Mouse (Mus musculus) ES-E14 (cell line): ENCODE data around the gene Timm10b. TPM values are rescaled to one million over a fixed set of nuclear protein-coding genes. Genes with fewer than 3 reads are reported as not detected.

Experiments used
- DNase-seq: peaks from one replicate; pipeline ENCODE4 v3.0.0-alpha.2; 2013; ENCODE audit warnings: low read depth, low spot score
- H3K27ac ChIP-seq: 2 replicates; pipeline ENCODE4 v1.5.1; 2012; ENCODE audit warnings: low read depth, mild to moderate bottlenecking, low read length, moderate library complexity, mixed read lengths; ENCODE audit not compliant: poor library complexity, insufficient read depth, severe bottlenecking
- H3K36me3 ChIP-seq: 2 replicates; pipeline ENCODE4 v1.6.1; 2012; ENCODE audit warnings: mild to moderate bottlenecking, low read length, moderate library complexity, mixed read lengths; ENCODE audit not compliant: control insufficient read depth, poor library complexity, insufficient read depth, severe bottlenecking
- H3K4me1 ChIP-seq, 2 experiments: fragments of 150-350 bp in 1 of 2; sonication (generic) in 1 of 2; 2 replicates each; pipeline ENCODE4 v1.6.1; 2012; ENCODE audit warnings: low read length in 2 of 2, mild to moderate bottlenecking in 1 of 2, mixed read lengths in 1 of 2; ENCODE audit not compliant: control insufficient read depth in 2 of 2, insufficient read depth in 2 of 2, poor library complexity in 1 of 2
- H3K4me3 ChIP-seq, 2 experiments: fragments of 150-350 bp in 1 of 2; sonication (generic) in 1 of 2; 2 replicates each; pipeline ENCODE4 v1.5.1; 2012; ENCODE audit warnings: low read length in 2 of 2, low read depth in 1 of 2, mild to moderate bottlenecking in 1 of 2, mixed read lengths in 1 of 2; ENCODE audit not compliant: insufficient read depth in 1 of 2, poor library complexity in 1 of 2, severe bottlenecking in 1 of 2
- H3K9ac ChIP-seq: 2 replicates; pipeline ENCODE4 v1.6.1; 2012; ENCODE audit warnings: low read depth, mild to moderate bottlenecking, low read length, mixed read lengths; ENCODE audit not compliant: poor library complexity, insufficient read depth, severe bottlenecking
- H3K9me3 ChIP-seq: fragments of 150-350 bp; sonication (generic); 2 replicates; pipeline ENCODE4 v1.6.1; 2012; ENCODE audit warnings: low read depth, mild to moderate bottlenecking, low read length; ENCODE audit not compliant: control insufficient read depth, insufficient read depth
- CHD2 ChIP-seq: IDR thresholded peaks from 2 replicates; pipeline ENCODE4 v1.6.1; 2014; ENCODE audit warnings: mild to moderate bottlenecking, low read depth, low read length, inconsistent platforms
- HCFC1 ChIP-seq: IDR thresholded peaks from 2 replicates; pipeline ENCODE4 v1.6.1; 2012; ENCODE audit warnings: low read length, inconsistent platforms, borderline replicate concordance; ENCODE audit not compliant: insufficient read depth
- MAFK ChIP-seq: IDR thresholded peaks from 2 replicates; pipeline ENCODE4 v1.6.1; 2014; ENCODE audit warnings: mild to moderate bottlenecking, low read depth, low read length, inconsistent platforms; ENCODE audit not compliant: insufficient read depth
- ZC3H11A ChIP-seq: IDR thresholded peaks from 2 replicates; pipeline ENCODE4 v1.6.1; 2012; ENCODE audit warnings: low read depth, mild to moderate bottlenecking, inconsistent platforms, low read length, borderline replicate concordance
- ZNF384 ChIP-seq: IDR thresholded peaks from 2 replicates; pipeline ENCODE4 v1.6.1; 2012; ENCODE audit warnings: low read depth, low read length, inconsistent platforms
- in situ Hi-C, 2 experiments: fragments of 600-800 bp; cut with MboI; formaldehyde crosslinking; loops; one replicate each; pipeline ENCODE4 v1.15.1; 2025; ENCODE audit warnings: low sequenced_read_pairs in 2 of 2, inconsistent platforms in 1 of 2; ENCODE audit not compliant: unreplicated experiment in 2 of 2
- total RNA-seq: library from RNA; depleted of rRNA; stranded (reverse); fragments of 300-350 nt; gene quantifications from 2 replicates; pipeline ENCODE4 v1.2.3, GENCODE M21; 2012; rRNA removed

The Timm10b gene
- 75.4 and 85.5 TPM in 2 replicates for total RNA-seq

- peak within 1 kb of the TSS; percentile 34; the same call in 1 of the 2 replicates for H3K27ac ChIP-seq
- in situ Hi-C loops: no loop called here
- TF ChIP-seq CHD2: no peak
- no peak for TF ChIP-seq ZC3H11A
- TF ChIP-seq MAFK: no peak
- TF ChIP-seq ZNF384: no peak
- no peak for TF ChIP-seq HCFC1
Observed at GRCm38 (mm10) chr7:105639756-105640155, at the start of gene Timm10b. Gene Timm10b, plus strand, starts transcription at chr7:105640056.

GRCm38 (mm10) chr7:105590097-105590496 is 49.8 kb upstream of the Timm10b start:
- no peak overlapping the region for H3K9ac ChIP-seq
- peaks cover 0 to 3% of the 10 kb centered on the region in 2 experiments; a peak in 1 of 4 replicates for H3K4me1 ChIP-seq
- H3K4me3 ChIP-seq: no peak overlapping the region
- in situ Hi-C loops: no loop called here
- no peaks in the 10 kb centered on the region for H3K9me3 ChIP-seq
- no peak for DNase-seq
- no peak for TF ChIP-seq MAFK
- TF ChIP-seq ZNF384: no peak
- no peak for TF ChIP-seq ZC3H11A
- TF ChIP-seq HCFC1: no peak
- no peak for TF ChIP-seq CHD2
- no peaks in the 10 kb centered on the region for H3K36me3 ChIP-seq
- H3K27ac ChIP-seq: no peak overlapping the region

More at GRCm38 (mm10) chr7:105639756-105640155, at the start of gene Timm10b:
- Histone ChIP-seq H3K4me1 (peaks cover 3% of the 10 kb centered on the region in 2 experiments; a peak in 2 of 4 replicates), H3K9ac (peak within 1 kb of the TSS; percentile 83), H3K9me3 (no peaks in the 10 kb centered on the region), H3K36me3 (peaks cover 21% of the 10 kb centered on the region; the same call in 1 of the 2 replicates), H3K4me3 (peak within 1 kb of the TSS; percentile 82 to 97)
- DNase-seq: no peak

GRCm38 (mm10) chr7:105602860-105603623 is 36.8 kb upstream of the Timm10b start:
- TF ChIP-seq ZNF384 (no peak), HCFC1 (no peak), MAFK (no peak), CHD2 (no peak), ZC3H11A (no peak)
- H3K27ac ChIP-seq: no peak overlapping the region
- in situ Hi-C loops: no loop called here

GRCm38 (mm10) chr7:105608467-105608866 is 31.4 kb upstream of the Timm10b start:
- TF ChIP-seq MAFK: no peak
- no peak for TF ChIP-seq ZNF384
- no peak for TF ChIP-seq HCFC1
- TF ChIP-seq ZC3H11A: no peak
- no peak for TF ChIP-seq CHD2
- DNase-seq: no peak
- Histone ChIP-seq H3K9me3 (no peaks in the 10 kb centered on the region), H3K4me1 (no peaks in the 10 kb centered on the region), H3K9ac (no peak overlapping the region), H3K4me3 (no peak overlapping the region), H3K36me3 (peaks cover 10% of the 10 kb centered on the region; the same call in 1 of the 2 replicates), H3K27ac (no peak overlapping the region)
- in situ Hi-C loops: no loop called here

More at GRCm38 (mm10) chr7:105602860-105603623, 36.8 kb upstream of the Timm10b start:
- Histone ChIP-seq H3K36me3 (no peaks in the 10 kb centered on the region), H3K9me3 (no peaks in the 10 kb centered on the region), H3K9ac (no peak overlapping the region), H3K4me3 (no peak overlapping the region), H3K4me1 (peaks cover 0 to 2% of the 10 kb centered on the region in 2 experiments; a peak in 1 of 4 replicates)
- peak; percentile 65 for DNase-seq
